Mouse (Mus musculus) cerebral cortex, adult 2 months (tissue): ENCODE measurements around the gene Ugt1a6b.

Source experiments
- WGBS: fragments of 180-500 bp; shearing (Covaris S2); methylation state at CpG from one replicate; pipeline ENCODE4 v1.1.7; 2018; 5-methylcytosine and 5-hydroxymethylcytosine counted together

Gene Ugt1a6b

GRCm38 (mm10) chr1:88246386-88246785, 143.3 kb downstream of the Ugt1a6b start:
- WGBS = 52% methylated on average over 6 of the region's 6 CpGs

- whole genome bisulfite sequencing = 48% methylated on average over 2 of the region's 2 CpGs
Observed at GRCm38 (mm10) chr1:88247660-88248059, 144.6 kb downstream of the Ugt1a6b start.

GRCm38 (mm10) chr1:88248658-88249057, 145.6 kb downstream of the Ugt1a6b start:
- 64% methylated on average over 4 of the region's 4 CpGs for WGBS

GRCm38 (mm10) chr1:88249596-88249995, 146.5 kb downstream of the Ugt1a6b start:
- WGBS = 78% methylated on average over 7 of the region's 7 CpGs

- 81% methylated on average over 5 of the region's 5 CpGs for WGBS
Observed at GRCm38 (mm10) chr1:88250023-88250422, 147.0 kb downstream of the Ugt1a6b start.

GRCm38 (mm10) chr1:88253106-88253505, 150.1 kb downstream of the Ugt1a6b start:
- WGBS = 75% methylated on average over 8 of the region's 8 CpGs

GRCm38 (mm10) chr1:88253540-88253939, 150.5 kb downstream of the Ugt1a6b start:
- WGBS = 71% methylated on average over 6 of the region's 6 CpGs

- WGBS = 88% methylated on average over 12 of the region's 12 CpGs
Observed at GRCm38 (mm10) chr1:88254793-88255465, 151.9 kb downstream of the Ugt1a6b start.

GRCm38 (mm10) chr1:88255466-88255857, 152.4 kb downstream of the Ugt1a6b start:
- 60% methylated on average over 2 of the region's 2 CpGs for WGBS

- 79% methylated on average over 13 of the region's 13 CpGs for WGBS
Observed at GRCm38 (mm10) chr1:88255989-88256754, 153.1 kb downstream of the Ugt1a6b start.

- 82% methylated on average over 10 of the region's 10 CpGs for WGBS
Observed at GRCm38 (mm10) chr1:88256886-88257663, 154.0 kb downstream of the Ugt1a6b start.

- WGBS = 81% methylated on average over 6 of the region's 6 CpGs
Observed at GRCm38 (mm10) chr1:88257681-88258080, 154.6 kb downstream of the Ugt1a6b start.

GRCm38 (mm10) chr1:88258361-88258760, 155.3 kb downstream of the Ugt1a6b start:
- WGBS = 72% methylated on average over 6 of the region's 6 CpGs

- WGBS = 70% methylated on average over 8 of the region's 8 CpGs
Observed at GRCm38 (mm10) chr1:88258881-88259642, 156.0 kb downstream of the Ugt1a6b start.

- 85% methylated on average over 4 of the region's 4 CpGs for WGBS
Observed at GRCm38 (mm10) chr1:88259643-88260024, 156.6 kb downstream of the Ugt1a6b start.

- 79% methylated on average over 6 of the region's 6 CpGs for WGBS
Observed at GRCm38 (mm10) chr1:88260114-88260513, 157.1 kb downstream of the Ugt1a6b start.

GRCm38 (mm10) chr1:88260604-88261377, 157.7 kb downstream of the Ugt1a6b start:
- 81% methylated on average over 10 of the region's 10 CpGs for WGBS

- 88% methylated on average over 7 of the region's 7 CpGs for WGBS
Observed at GRCm38 (mm10) chr1:88261706-88262105, 158.7 kb downstream of the Ugt1a6b start.

- 79% methylated on average over 4 of the region's 4 CpGs for WGBS
Observed at GRCm38 (mm10) chr1:88262255-88262654, 159.2 kb downstream of the Ugt1a6b start.

- 76% methylated on average over 6 of the region's 6 CpGs for WGBS
Observed at GRCm38 (mm10) chr1:88262961-88263360, 159.9 kb downstream of the Ugt1a6b start.

GRCm38 (mm10) chr1:88263778-88264177, 160.7 kb downstream of the Ugt1a6b start:
- WGBS = 92% methylated on average over 5 of the region's 5 CpGs
